Mouse (Mus musculus): ENCODE measurements at regions not wholly inside any gene's neighbourhood (a gene's known extent, or its start where the extent isn't known, plus 50 kb on each side); places are given as distances from the start of the nearest gene placed in this dataset.

DNA sequence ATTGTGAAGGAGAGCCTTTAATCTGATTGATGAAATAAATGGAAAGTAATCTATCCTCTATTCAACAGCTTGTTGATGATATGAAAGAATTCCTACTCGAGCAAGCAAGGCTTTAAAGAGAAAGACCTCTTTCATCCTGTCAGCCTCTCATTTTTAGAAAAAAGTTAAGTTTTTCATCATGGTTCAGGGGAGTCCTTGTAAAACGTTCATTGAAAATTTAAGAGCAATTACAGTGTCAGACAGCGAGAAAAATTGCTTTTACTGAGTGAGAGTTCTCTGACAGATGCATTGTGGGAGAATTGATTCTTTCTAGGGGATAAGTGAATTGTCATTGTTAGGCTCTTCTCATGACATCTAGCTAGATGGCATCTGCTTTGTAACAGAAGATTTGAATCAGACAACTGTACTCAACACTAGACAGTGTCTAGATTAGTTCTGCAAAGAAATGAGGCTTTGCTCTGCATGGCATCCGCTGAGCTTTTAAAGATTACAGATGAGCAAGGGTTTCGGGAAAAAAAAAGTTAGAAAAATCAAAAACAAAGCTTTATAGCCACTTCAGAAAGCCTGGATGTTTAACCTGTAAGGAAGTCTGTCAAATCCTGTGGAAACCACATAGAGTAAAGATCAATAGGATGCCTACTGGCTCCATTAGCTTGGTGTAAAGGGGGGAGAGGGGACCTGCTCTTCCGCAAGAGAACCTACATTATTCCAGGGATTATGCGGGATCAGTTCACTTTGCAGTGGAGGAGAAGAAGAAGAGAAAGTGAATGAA lies 332.2 kb downstream of the Isl1 start:
- no peaks in the 10 kb centered on the region for H3K27me3 ChIP-seq (replicated peaks; ENCODE audit: control insufficient read depth, insufficient read depth, low read length)
- H3K9ac ChIP-seq (replicated peaks; ENCODE audit: low read depth, low read length) = no peak overlapping the region
- 17% methylated on average over 7 of the region's 7 CpGs for whole genome bisulfite sequencing
- no peaks in the 10 kb centered on the region for H3K9me3 ChIP-seq (ENCODE audit: control insufficient read depth, low read length)
- H3K27ac ChIP-seq (ENCODE audit: low read length) = peak overlapping the region; percentile 68
- ATAC-seq = peak; percentile 92
- peak overlapping the region; percentile 9; the same call in 1 of the 2 replicates for H3K4me3 ChIP-seq (replicated peaks; ENCODE audit: low read length)
- H3K4me2 ChIP-seq (ENCODE audit: low read length) = peak overlapping the region; percentile 30; the same call in 1 of the 2 replicates
- peaks cover 6% of the 10 kb centered on the region for H3K4me1 ChIP-seq (replicated peaks; ENCODE audit: control insufficient read depth, insufficient read depth, low read length)
- H3K36me3 ChIP-seq (ENCODE audit: control insufficient read depth, insufficient read depth) = no peaks in the 10 kb centered on the region

Data from forebrain, embryonic 16.5 days (tissue).